9 mouse cellular contexts compared by ENCODE assay signal in the genomic region with DNA sequence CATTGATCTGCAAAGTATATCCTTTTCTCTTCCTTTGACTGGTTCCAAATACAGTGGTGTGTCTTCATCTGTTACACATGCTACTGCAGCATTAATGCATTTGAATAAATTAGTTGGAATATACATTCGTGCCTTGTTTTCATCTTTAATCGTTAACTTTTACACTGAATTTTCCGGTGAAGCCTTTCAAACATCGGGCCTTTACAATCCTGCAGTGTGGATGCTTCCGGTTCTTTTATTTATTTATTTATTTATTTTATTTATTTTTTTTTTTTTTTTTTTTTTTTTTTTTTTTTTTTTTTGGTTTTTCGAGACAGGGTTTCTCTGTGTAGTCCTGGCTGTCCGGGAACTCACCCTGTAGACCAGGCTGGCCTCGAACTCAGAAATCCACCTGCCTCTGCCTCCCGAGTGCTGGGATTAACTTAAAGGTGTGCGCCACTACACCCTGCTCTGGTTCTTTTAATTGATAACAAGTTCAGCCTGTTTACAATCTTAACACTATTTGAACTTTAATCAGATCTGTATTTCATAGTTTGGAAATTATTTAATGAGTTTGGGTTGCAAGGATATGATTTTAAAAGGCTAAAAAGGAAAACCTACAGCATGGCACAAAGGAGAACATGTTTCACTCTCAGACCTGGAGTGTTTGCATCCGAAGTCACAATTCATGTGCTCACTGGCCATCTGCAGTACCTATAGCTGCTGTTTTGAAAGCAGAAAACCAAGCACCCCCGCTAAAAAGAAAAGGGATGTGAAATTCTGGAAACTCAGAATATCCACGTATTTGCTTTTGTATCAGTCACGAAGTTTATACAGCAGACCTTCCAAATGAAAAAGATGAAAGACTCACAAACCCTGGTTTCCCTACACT. TPM values are rescaled to one million over a fixed set of nuclear protein-coding genes. Genes with fewer than 3 reads are reported as not detected.
DNase-seq lines count a peak whose midpoint lies in the region; ATAC-seq and TF ChIP-seq lines count a peak whose summit lies in the region.
"Had no signal": no experiment of that assay in that cellular context is flagged by ENCODE, and none has a peak within 500 bp of the region (broad histone marks: within the 10 kb centered on the region; RNA-seq: fewer than 3 reads in every experiment).

No protein-coding gene starts in this region.

- no peak for TF ChIP-seq EP300 in lung, postnatal 0 days (IDR thresholded peaks at IDR 0.05)

- 56% methylated on average over 13 of the region's 14 CpGs for WGBS in lung, postnatal 0 days
- WGBS in forebrain, embryonic 11.5 days = 66% methylated on average over 13 of the region's 14 CpGs
- WGBS in limb, embryonic 14.5 days = 57% methylated on average over 14 of the region's 14 CpGs
- 63% methylated on average over 14 of the region's 14 CpGs for WGBS in stomach, embryonic 14.5 days

- H3K4me2 ChIP-seq in lung, postnatal 0 days (replicated peaks; ENCODE audit: low read depth, low read length) = peak overlapping the region; percentile 72
- peak overlapping the region; percentile 82; the same call in 1 of the 2 replicates for H3K4me2 ChIP-seq in forebrain, embryonic 11.5 days (ENCODE audit: low read depth, low read length, severe bottlenecking)
- H3K4me2 ChIP-seq in limb, embryonic 14.5 days (replicated peaks; ENCODE audit: low read depth, low read length, severe bottlenecking) = peak overlapping the region; percentile 64
- peak overlapping the region; percentile 51 for H3K4me2 ChIP-seq in stomach, embryonic 14.5 days (replicated peaks; ENCODE audit: low read depth, low read length)

- H3K36me3 ChIP-seq in lung, postnatal 0 days (ENCODE audit: insufficient read depth, low read length) = peaks cover 19% of the 10 kb centered on the region; the same call in 1 of the 2 replicates
- peaks cover 7% of the 10 kb centered on the region; the same call in 1 of the 2 replicates for H3K36me3 ChIP-seq in forebrain, embryonic 11.5 days (ENCODE audit: control insufficient read depth, insufficient read depth, low read length)
- peaks cover 36% of the 10 kb centered on the region for H3K36me3 ChIP-seq in limb, embryonic 14.5 days (ENCODE audit: control insufficient read depth, insufficient read depth, low read length)
- peaks cover 32% of the 10 kb centered on the region for H3K36me3 ChIP-seq in stomach, embryonic 14.5 days (ENCODE audit: control insufficient read depth, insufficient read depth, low read length)

- ATAC-seq in lung, postnatal 0 days = peak; percentile 19; the same call in 1 of the 2 replicates
- ATAC-seq in forebrain, embryonic 11.5 days (replicated peaks; ENCODE audit: low FRiP score) = peak; percentile 34; the same call in 1 of the 2 replicates
- 0 out of 2 replicates have a peak, but pooled peaks have one; percentile 16 for ATAC-seq in limb, embryonic 14.5 days (ENCODE audit: low FRiP score, low read depth)
- ATAC-seq in stomach, embryonic 14.5 days (ENCODE audit: insufficient number of reproducible peaks, insufficient read depth, low FRiP score, low read depth) = no peak
- no peak for ATAC-seq in inflammation-experienced regulatory T-cells, adult 6 months
- no peak for ATAC-seq in CD4-positive, CD25-positive, alpha-beta regulatory T cell, adult 4 months

- no peaks in the 10 kb centered on the region for H3K27me3 ChIP-seq in lung, postnatal 0 days (replicated peaks; ENCODE audit: insufficient read depth, low read length)
- no peaks in the 10 kb centered on the region for H3K27me3 ChIP-seq in forebrain, embryonic 11.5 days (ENCODE audit: control insufficient read depth, insufficient read depth, low read length)
- no peaks in the 10 kb centered on the region for H3K27me3 ChIP-seq in limb, embryonic 14.5 days (ENCODE audit: control insufficient read depth, insufficient read depth, low read length)
- no peaks in the 10 kb centered on the region for H3K27me3 ChIP-seq in stomach, embryonic 14.5 days (ENCODE audit: control insufficient read depth, insufficient read depth, low read length)

- no peak for TF ChIP-seq POLR2A in limb, embryonic 14.5 days (IDR thresholded peaks at IDR 0.05; ENCODE audit: borderline replicate concordance, extremely low read depth, insufficient read depth, insufficient read length)

- H3K4me1 ChIP-seq in lung, postnatal 0 days (ENCODE audit: insufficient read depth, low read depth, low read length) = peaks cover 7% of the 10 kb centered on the region
- H3K4me1 ChIP-seq in forebrain, embryonic 11.5 days (replicated peaks; ENCODE audit: control insufficient read depth, insufficient read depth, low read length) = peaks cover 4% of the 10 kb centered on the region; the same call in 1 of the 2 replicates
- peaks cover 12% of the 10 kb centered on the region; the same call in 1 of the 2 replicates for H3K4me1 ChIP-seq in limb, embryonic 14.5 days (ENCODE audit: control insufficient read depth, insufficient read depth, low read length)
- H3K4me1 ChIP-seq in stomach, embryonic 14.5 days (ENCODE audit: control insufficient read depth, insufficient read depth, low read length) = peaks cover 6% of the 10 kb centered on the region; the same call in 1 of the 2 replicates

- no peak for TF ChIP-seq CTCF in lung, postnatal 0 days (IDR thresholded peaks at IDR 0.05)

- no peak for DNase-seq in lung, postnatal 0 days (ENCODE audit: low spot score)
- DNase-seq in lung, postnatal 14 days = no peak
- DNase-seq in forebrain, embryonic 11.5 days (ENCODE audit: low spot score) = no peak
- DNase-seq in limb, embryonic 14.5 days (ENCODE audit: low spot score) = no peak
- no peak for DNase-seq in layer of hippocampus, postnatal 10 days (ENCODE audit: low spot score in 2 of 2)

- peak overlapping the region; percentile 93 for H3K27ac ChIP-seq in lung, postnatal 0 days (ENCODE audit: low read length)
- no peak overlapping the region; the same call in 1 of the 2 replicates for H3K27ac ChIP-seq in forebrain, embryonic 11.5 days (ENCODE audit: low read depth, low read length)
- peak overlapping the region; percentile 92 for H3K27ac ChIP-seq in limb, embryonic 14.5 days (replicated peaks; ENCODE audit: low read depth, low read length)
- peak overlapping the region; percentile 92 for H3K27ac ChIP-seq in stomach, embryonic 14.5 days (ENCODE audit: low read length)

- peak overlapping the region; percentile 92; the same call in 1 of the 2 replicates for H3K9ac ChIP-seq in lung, postnatal 0 days (replicated peaks; ENCODE audit: low read depth)
- peak overlapping the region; percentile 91 for H3K9ac ChIP-seq in forebrain, embryonic 11.5 days (ENCODE audit: low read length)
- peak overlapping the region; percentile 93 for H3K9ac ChIP-seq in limb, embryonic 14.5 days (ENCODE audit: low read depth, low read length, severe bottlenecking)
- peak overlapping the region; percentile 90 for H3K9ac ChIP-seq in stomach, embryonic 14.5 days (replicated peaks; ENCODE audit: low read depth, low read length)

- H3K4me3 ChIP-seq in lung, postnatal 0 days (ENCODE audit: low read depth, low read length) = peak overlapping the region; percentile 93
- H3K4me3 ChIP-seq in forebrain, embryonic 11.5 days (ENCODE audit: low read depth, low read length) = peak overlapping the region; percentile 84
- peak overlapping the region; percentile 83 for H3K4me3 ChIP-seq in limb, embryonic 14.5 days (replicated peaks; ENCODE audit: low read length)
- H3K4me3 ChIP-seq in stomach, embryonic 14.5 days (ENCODE audit: low read depth, low read length) = peak overlapping the region; percentile 92

- H3K9me3 ChIP-seq in lung, postnatal 0 days (ENCODE audit: low read length) = no peaks in the 10 kb centered on the region
- H3K9me3 ChIP-seq in forebrain, embryonic 11.5 days (ENCODE audit: control insufficient read depth, low read length) = no peaks in the 10 kb centered on the region
- no peaks in the 10 kb centered on the region for H3K9me3 ChIP-seq in limb, embryonic 14.5 days (ENCODE audit: control insufficient read depth, low read length)
- H3K9me3 ChIP-seq in stomach, embryonic 14.5 days (ENCODE audit: control insufficient read depth, low read depth, low read length) = no peaks in the 10 kb centered on the region

RNA-seq across cellular contexts. Expression of gene Gtf2a2, which starts 0.6 kb away (rescaled TPM):
- 126 and 142 TPM in 2 replicates for polyA plus RNA-seq in lung, postnatal 0 days (2015; fragmentation: Nextera tagmentation; extraction: Ambion mirVana)
- 211 and 223 TPM in 2 replicates for polyA plus RNA-seq in forebrain, embryonic 11.5 days (2014; fragmentation: Nextera tagmentation; extraction: Ambion mirVana)
- polyA plus RNA-seq in limb, embryonic 14.5 days (2012; rRNA removed) = 101 and 108 TPM in 2 replicates
- polyA plus RNA-seq in limb, embryonic 14.5 days (2014; fragmentation: Nextera tagmentation; extraction: Ambion mirVana) = 197 and 204 TPM in 2 replicates
- polyA plus RNA-seq in stomach, embryonic 14.5 days (2014; fragmentation: Nextera tagmentation; extraction: Ambion mirVana) = 207 and 215 TPM in 2 replicates
- polyA plus RNA-seq in inflammation-experienced regulatory T-cells, adult 6 months (2017; shearing (Covaris generic)) = 100 to 1,000 TPM; 150 to 200 (median 179) TPM
- total RNA-seq in layer of hippocampus, postnatal 10 days (2021) = 10 to 100 TPM; 71.6 to 73.5 TPM
- polyA plus RNA-seq in CD4-positive, CD25-positive, alpha-beta regulatory T cell, adult 4 months (2017; shearing (Covaris generic)) = 100 to 1,000 TPM; 135 to 193 TPM

RNA-seq across cellular contexts. Expression of gene Bnip2, which starts 22.5 kb away (rescaled TPM):
- polyA plus RNA-seq in lung, postnatal 0 days (2015; fragmentation: Nextera tagmentation; extraction: Ambion mirVana) = 130 and 131 TPM in 2 replicates
- 110 and 120 TPM in 2 replicates for polyA plus RNA-seq in forebrain, embryonic 11.5 days (2014; fragmentation: Nextera tagmentation; extraction: Ambion mirVana)
- 67.3 and 83.8 TPM in 2 replicates for polyA plus RNA-seq in limb, embryonic 14.5 days (2012; rRNA removed)
- 118 and 119 TPM in 2 replicates for polyA plus RNA-seq in limb, embryonic 14.5 days (2014; fragmentation: Nextera tagmentation; extraction: Ambion mirVana)
- 119 and 120 TPM in 2 replicates for polyA plus RNA-seq in stomach, embryonic 14.5 days (2014; fragmentation: Nextera tagmentation; extraction: Ambion mirVana)
- polyA plus RNA-seq in inflammation-experienced regulatory T-cells, adult 6 months (2017; shearing (Covaris generic)) = 10 to 100 TPM; 35.8 to 59.1 (median 36.0) TPM
- 10 to 100 TPM; 39.5 to 47.6 TPM for total RNA-seq in layer of hippocampus, postnatal 10 days (2021)
- 10 to 100 TPM; 36.3 to 37.1 TPM for polyA plus RNA-seq in CD4-positive, CD25-positive, alpha-beta regulatory T cell, adult 4 months (2017; shearing (Covaris generic))

RNA-seq across cellular contexts. Expression of gene Gcnt3, which starts 26.1 kb away (rescaled TPM):
- not detected in 2 replicates for polyA plus RNA-seq in lung, postnatal 0 days (2015; fragmentation: Nextera tagmentation; extraction: Ambion mirVana)
- not detected in 2 replicates for polyA plus RNA-seq in forebrain, embryonic 11.5 days (2014; fragmentation: Nextera tagmentation; extraction: Ambion mirVana)
- polyA plus RNA-seq in limb, embryonic 14.5 days (2012; rRNA removed) = 0.01 and 0.03 TPM in 2 replicates
- 0.04 and 0.06 TPM in 2 replicates for polyA plus RNA-seq in limb, embryonic 14.5 days (2014; fragmentation: Nextera tagmentation; extraction: Ambion mirVana)
- 9.8 and 10.4 TPM in 2 replicates for polyA plus RNA-seq in stomach, embryonic 14.5 days (2014; fragmentation: Nextera tagmentation; extraction: Ambion mirVana)
- polyA plus RNA-seq in inflammation-experienced regulatory T-cells, adult 6 months (2017; shearing (Covaris generic)) = not detected
- not detected for total RNA-seq in layer of hippocampus, postnatal 10 days (2021)
- not detected for polyA plus RNA-seq in CD4-positive, CD25-positive, alpha-beta regulatory T cell, adult 4 months (2017; shearing (Covaris generic))
- total RNA-seq: left cerebral cortex, adult 8-10 months had no signal

Comparison
In these comparisons a context has a peak if more than half of its experiments do, and no peak if none do; other contexts are left out.
1. ATAC-seq: peak in lung, postnatal 0 days (single experiment), forebrain, embryonic 11.5 days (single experiment) and limb, embryonic 14.5 days (single experiment); none in stomach, embryonic 14.5 days (single experiment), inflammation-experienced regulatory T-cells, adult 6 months (single experiment) and CD4-positive, CD25-positive, alpha-beta regulatory T cell, adult 4 months (single experiment).
2. RNA of gene Gcnt3, which starts 26.1 kb away (polyA plus RNA-seq): 9.8 to 10.4 TPM in stomach, embryonic 14.5 days; 0.01 to 0.06 TPM in limb, embryonic 14.5 days, not detected in CD4-positive, CD25-positive, alpha-beta regulatory T cell, adult 4 months, not detected in forebrain, embryonic 11.5 days, not detected in lung, postnatal 0 days and not detected in inflammation-experienced regulatory T-cells, adult 6 months; every median in the first group is over 10 times any median in the second.
3. Peak in every context shown above with its lines, with median percentiles within 50 percentile points of each other: H3K4me2 ChIP-seq, H3K4me3 ChIP-seq and H3K9ac ChIP-seq.